Mouse (Mus musculus) erythroblast, adult 5-6 weeks (primary cell): Measurements from ENCODE around the gene Epn2. TPM values are rescaled to one million over a fixed set of nuclear protein-coding genes. Genes with fewer than 3 reads are reported as not detected.

ENCODE experiments used
- ATAC-seq: replicated peaks from 2 replicates; pipeline ENCODE4 v1.8.0; 2016; ENCODE audit warnings: moderate number of reproducible peaks, mild to moderate bottlenecking, moderate TSS enrichment, inconsistent platforms; ENCODE audit not compliant: poor library complexity, low FRiP score, severe bottlenecking
- total RNA-seq, 2 experiments: library from RNA; stranded (forward) in 1 of 2; stranded (reverse) in 1 of 2; fragments of 150-400 nt in 1 of 2; fragments of 200-764, 138-1000 nt in 1 of 2; gene quantifications; 2 replicates each; pipeline versions ENCODE4 v1.2.3 to v1.2.4; 2015 to 2017; ENCODE audit warnings: low replicate concordance in 2 of 2

The Epn2 gene
- total RNA-seq, 2 experiments from 2014 or later, result 2.0 TPM; not detected in 1

GRCm38 (mm10) chr11:61494129-61494997, 85.1 kb downstream of the Epn2 start, which contains the start of gene Mapk7:
Mapk7 (minus strand) TSS chr11:61494406.
- ATAC-seq, result peak; percentile 93

GRCm38 (mm10) chr11:61493525-61494128, 85.9 kb downstream of the Epn2 start:
- ATAC-seq, result peak; percentile 62

- ATAC-seq, result no peak
Observed at GRCm38 (mm10) chr11:61492749-61493401, 86.6 kb downstream of the Epn2 start.

- ATAC-seq, result no peak
Observed at GRCm38 (mm10) chr11:61490944-61491520, 88.5 kb downstream of the Epn2 start.

GRCm38 (mm10) chr11:61489874-61490273, 89.6 kb downstream of the Epn2 start:
- ATAC-seq, result no peak

GRCm38 (mm10) chr11:61489085-61489484, 90.4 kb downstream of the Epn2 start:
- no peak for ATAC-seq

- no peak for ATAC-seq
Observed at GRCm38 (mm10) chr11:61487936-61488335, 91.6 kb downstream of the Epn2 start.

GRCm38 (mm10) chr11:61487401-61487800, 92.1 kb downstream of the Epn2 start:
- no peak for ATAC-seq

GRCm38 (mm10) chr11:61486458-61487219, 92.8 kb downstream of the Epn2 start:
- no peak for ATAC-seq

GRCm38 (mm10) chr11:61485541-61486457, 93.7 kb downstream of the Epn2 start:
- ATAC-seq, result no peak

- ATAC-seq, result no peak
Observed at GRCm38 (mm10) chr11:61484613-61485540, 94.6 kb downstream of the Epn2 start, which contains the start of gene Mfap4. Mfap4 (plus strand) TSS chr11:61485431.

GRCm38 (mm10) chr11:61484256-61484612, 95.3 kb downstream of the Epn2 start:
- no peak for ATAC-seq

GRCm38 (mm10) chr11:61483226-61483845, 96.2 kb downstream of the Epn2 start:
- ATAC-seq, result no peak

GRCm38 (mm10) chr11:61481239-61482090, 98.0 kb downstream of the Epn2 start:
- no peak for ATAC-seq

- ATAC-seq, result no peak
Observed at GRCm38 (mm10) chr11:61478788-61479187, 100.7 kb downstream of the Epn2 start.
